Mouse (Mus musculus): ENCODE measurements at regions not wholly inside any gene's neighbourhood (a gene's known extent, or its start where the extent isn't known, plus 50 kb on each side); places are given as distances from the start of the nearest gene placed in this dataset.

- H3K9me3 ChIP-seq (ENCODE audit: control insufficient read depth, low read length), result no peaks in the 10 kb centered on the region
- H3K36me3 ChIP-seq (ENCODE audit: control insufficient read depth, insufficient read depth, low read length), result no peaks in the 10 kb centered on the region
- H3K27ac ChIP-seq (ENCODE audit: low read depth, low read length), result no peak overlapping the region
- no peak for ATAC-seq (ENCODE audit: low read depth)
- H3K4me2 ChIP-seq (ENCODE audit: low read depth, low read length), result no peak overlapping the region
- WGBS, result 21% methylated on average over 5 of the region's 5 CpGs
- H3K9ac ChIP-seq (replicated peaks; ENCODE audit: low read depth, low read length), result no peak overlapping the region
- no peaks in the 10 kb centered on the region for H3K27me3 ChIP-seq (ENCODE audit: control insufficient read depth, insufficient read depth, low read length)
- no peaks in the 10 kb centered on the region for H3K4me1 ChIP-seq (ENCODE audit: control insufficient read depth, insufficient read depth, low read length)
- no peak overlapping the region for H3K4me3 ChIP-seq (ENCODE audit: low read depth, low read length)
Measured at GRCm38 (mm10) chr12:54577235-54577634, 79.1 kb downstream of the Sptssa start.

GRCm38 (mm10) chr12:54576821-54577220, 79.6 kb downstream of the Sptssa start:
- Histone ChIP-seq H3K27me3 (ENCODE audit: control insufficient read depth, insufficient read depth, low read length) (no peaks in the 10 kb centered on the region), H3K4me3 (ENCODE audit: low read depth, low read length) (no peak overlapping the region), H3K36me3 (ENCODE audit: control insufficient read depth, insufficient read depth, low read length) (no peaks in the 10 kb centered on the region), H3K9me3 (ENCODE audit: control insufficient read depth, low read length) (no peaks in the 10 kb centered on the region), H3K9ac (replicated peaks; ENCODE audit: low read depth, low read length) (no peak overlapping the region), H3K4me2 (ENCODE audit: low read depth, low read length) (no peak overlapping the region), H3K4me1 (ENCODE audit: control insufficient read depth, insufficient read depth, low read length) (no peaks in the 10 kb centered on the region), H3K27ac (ENCODE audit: low read depth, low read length) (no peak overlapping the region)
- no peak for ATAC-seq (ENCODE audit: low read depth)
- WGBS, result 84% methylated on average over 3 of the region's 3 CpGs

- Histone ChIP-seq H3K27ac (ENCODE audit: low read depth, low read length) (no peak overlapping the region), H3K4me2 (ENCODE audit: low read depth, low read length) (no peak overlapping the region), H3K4me3 (ENCODE audit: low read depth, low read length) (no peak overlapping the region), H3K27me3 (ENCODE audit: control insufficient read depth, insufficient read depth, low read length) (no peaks in the 10 kb centered on the region), H3K9ac (replicated peaks; ENCODE audit: low read depth, low read length) (no peak overlapping the region), H3K4me1 (ENCODE audit: control insufficient read depth, insufficient read depth, low read length) (no peaks in the 10 kb centered on the region), H3K9me3 (ENCODE audit: control insufficient read depth, low read length) (no peaks in the 10 kb centered on the region), H3K36me3 (ENCODE audit: control insufficient read depth, insufficient read depth, low read length) (no peaks in the 10 kb centered on the region)
- no peak for ATAC-seq (ENCODE audit: low read depth)
- WGBS, result 96% methylated on average over 8 of the region's 8 CpGs
Measured at GRCm38 (mm10) chr12:54572866-54573265, 83.5 kb downstream of the Sptssa start.

- Histone ChIP-seq H3K4me1 (ENCODE audit: control insufficient read depth, insufficient read depth, low read length) (no peaks in the 10 kb centered on the region), H3K4me3 (ENCODE audit: low read depth, low read length) (no peak overlapping the region), H3K36me3 (ENCODE audit: control insufficient read depth, insufficient read depth, low read length) (no peaks in the 10 kb centered on the region), H3K27me3 (ENCODE audit: control insufficient read depth, insufficient read depth, low read length) (no peaks in the 10 kb centered on the region), H3K27ac (ENCODE audit: low read depth, low read length) (no peak overlapping the region), H3K9me3 (ENCODE audit: control insufficient read depth, low read length) (no peaks in the 10 kb centered on the region), H3K4me2 (ENCODE audit: low read depth, low read length) (no peak overlapping the region), H3K9ac (replicated peaks; ENCODE audit: low read depth, low read length) (no peak overlapping the region)
- WGBS, result 85% methylated on average over 6 of the region's 6 CpGs
- no peak for ATAC-seq (ENCODE audit: low read depth)
Measured at GRCm38 (mm10) chr12:54568078-54568931, 88.1 kb downstream of the Sptssa start.

GRCm38 (mm10) chr12:54567426-54567790, 89.0 kb downstream of the Sptssa start:
- no peak overlapping the region for H3K9ac ChIP-seq (replicated peaks; ENCODE audit: low read depth, low read length)
- WGBS, result 92% methylated on average over 3 of the region's 3 CpGs

GRCm38 (mm10) chr12:54566532-54567425, 89.6 kb downstream of the Sptssa start:
- no peak overlapping the region for H3K4me2 ChIP-seq (ENCODE audit: low read depth, low read length)
- H3K9me3 ChIP-seq (ENCODE audit: control insufficient read depth, low read length), result no peaks in the 10 kb centered on the region
- no peak overlapping the region for H3K4me3 ChIP-seq (ENCODE audit: low read depth, low read length)
- ATAC-seq (ENCODE audit: low read depth), result no peak
- WGBS, result 94% methylated on average over 23 of the region's 23 CpGs
- H3K36me3 ChIP-seq (ENCODE audit: control insufficient read depth, insufficient read depth, low read length), result no peaks in the 10 kb centered on the region
- H3K4me1 ChIP-seq (ENCODE audit: control insufficient read depth, insufficient read depth, low read length), result no peaks in the 10 kb centered on the region
- H3K9ac ChIP-seq (replicated peaks; ENCODE audit: low read depth, low read length), result no peak overlapping the region
- no peaks in the 10 kb centered on the region for H3K27me3 ChIP-seq (ENCODE audit: control insufficient read depth, insufficient read depth, low read length)
- H3K27ac ChIP-seq (ENCODE audit: low read depth, low read length), result no peak overlapping the region

More at GRCm38 (mm10) chr12:54567426-54567790, 89.0 kb downstream of the Sptssa start:
- Histone ChIP-seq H3K27me3 (ENCODE audit: control insufficient read depth, insufficient read depth, low read length) (no peaks in the 10 kb centered on the region), H3K4me2 (ENCODE audit: low read depth, low read length) (no peak overlapping the region), H3K4me3 (ENCODE audit: low read depth, low read length) (no peak overlapping the region), H3K9me3 (ENCODE audit: control insufficient read depth, low read length) (no peaks in the 10 kb centered on the region), H3K36me3 (ENCODE audit: control insufficient read depth, insufficient read depth, low read length) (no peaks in the 10 kb centered on the region), H3K4me1 (ENCODE audit: control insufficient read depth, insufficient read depth, low read length) (no peaks in the 10 kb centered on the region), H3K27ac (ENCODE audit: low read depth, low read length) (no peak overlapping the region)
- ATAC-seq (ENCODE audit: low read depth), result no peak

- no peaks in the 10 kb centered on the region for H3K27me3 ChIP-seq (ENCODE audit: control insufficient read depth, insufficient read depth, low read length)
- no peaks in the 10 kb centered on the region for H3K9me3 ChIP-seq (ENCODE audit: control insufficient read depth, low read length)
- no peak for ATAC-seq (ENCODE audit: low read depth)
- 87% methylated on average over 4 of the region's 4 CpGs for WGBS
- no peak overlapping the region for H3K27ac ChIP-seq (ENCODE audit: low read depth, low read length)
- H3K4me2 ChIP-seq (ENCODE audit: low read depth, low read length), result no peak overlapping the region
- no peaks in the 10 kb centered on the region for H3K36me3 ChIP-seq (ENCODE audit: control insufficient read depth, insufficient read depth, low read length)
- H3K4me3 ChIP-seq (ENCODE audit: low read depth, low read length), result no peak overlapping the region
- H3K9ac ChIP-seq (replicated peaks; ENCODE audit: low read depth, low read length), result no peak overlapping the region
- no peaks in the 10 kb centered on the region for H3K4me1 ChIP-seq (ENCODE audit: control insufficient read depth, insufficient read depth, low read length)
Measured at GRCm38 (mm10) chr12:54561981-54562380, 94.4 kb downstream of the Sptssa start.

- H3K4me3 ChIP-seq (ENCODE audit: low read depth, low read length), result no peak overlapping the region
- H3K36me3 ChIP-seq (ENCODE audit: control insufficient read depth, insufficient read depth, low read length), result no peaks in the 10 kb centered on the region
- no peak overlapping the region for H3K4me2 ChIP-seq (ENCODE audit: low read depth, low read length)
- no peaks in the 10 kb centered on the region for H3K27me3 ChIP-seq (ENCODE audit: control insufficient read depth, insufficient read depth, low read length)
- no peak overlapping the region for H3K27ac ChIP-seq (ENCODE audit: low read depth, low read length)
- 14% methylated on average over 2 of the region's 2 CpGs for WGBS
- no peaks in the 10 kb centered on the region for H3K9me3 ChIP-seq (ENCODE audit: control insufficient read depth, low read length)
- no peak overlapping the region for H3K9ac ChIP-seq (replicated peaks; ENCODE audit: low read depth, low read length)
- ATAC-seq (ENCODE audit: low read depth), result peak; percentile 76; the same call in 1 of the 2 replicates
- no peaks in the 10 kb centered on the region for H3K4me1 ChIP-seq (ENCODE audit: control insufficient read depth, insufficient read depth, low read length)
Measured at GRCm38 (mm10) chr12:54558106-54558505, 98.3 kb downstream of the Sptssa start.

GRCm38 (mm10) chr12:54549659-54550058, 106.7 kb downstream of the Sptssa start:
- Histone ChIP-seq H3K27ac (ENCODE audit: low read depth, low read length) (no peak overlapping the region), H3K4me2 (ENCODE audit: low read depth, low read length) (no peak overlapping the region), H3K27me3 (ENCODE audit: control insufficient read depth, insufficient read depth, low read length) (no peaks in the 10 kb centered on the region), H3K9me3 (ENCODE audit: control insufficient read depth, low read length) (no peaks in the 10 kb centered on the region), H3K36me3 (ENCODE audit: control insufficient read depth, insufficient read depth, low read length) (no peaks in the 10 kb centered on the region), H3K9ac (replicated peaks; ENCODE audit: low read depth, low read length) (no peak overlapping the region), H3K4me1 (ENCODE audit: control insufficient read depth, insufficient read depth, low read length) (peaks cover 7% of the 10 kb centered on the region; the same call in 1 of the 2 replicates), H3K4me3 (ENCODE audit: low read depth, low read length) (no peak overlapping the region)
- WGBS, result 92% methylated on average over 9 of the region's 9 CpGs
- ATAC-seq (ENCODE audit: low read depth), result no peak
